Mouse (Mus musculus) urinary bladder, postnatal 14 days (tissue): ENCODE measurements around the gene Kcnrg.
"Not testable (repeated sequence)": the region's sequence is repeated elsewhere in the genome, so short reads cannot be mapped to it uniquely, and the experiment has no call there.

ENCODE experiments used
- DNase-seq: peaks from one replicate; pipeline ENCODE4 v3.0.0; 2021; ENCODE audit warnings: low spot score

The Kcnrg gene

DNA sequence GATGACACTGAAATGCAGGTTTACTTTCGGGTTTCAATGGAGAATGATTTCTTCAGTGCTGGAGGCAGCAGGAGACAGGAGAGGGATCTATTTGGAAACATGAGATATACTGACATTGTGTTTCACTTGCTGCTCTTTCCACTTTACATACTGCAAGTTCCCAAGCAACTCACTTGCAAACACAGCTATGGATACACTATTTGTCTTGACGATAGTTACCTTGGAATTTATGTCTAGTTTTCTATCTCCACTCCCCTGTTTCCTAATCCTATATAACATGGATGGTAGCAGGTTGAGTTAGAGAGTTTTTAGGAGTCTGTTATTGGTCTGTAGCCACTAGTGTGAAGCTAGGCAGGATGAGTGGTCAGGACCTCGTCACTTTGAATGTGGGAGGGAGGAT, at the start of gene Kcnrg:
TSS of gene Kcnrg (plus strand) at position 301 of the 400 bp plus-strand sequence.
- no peak for DNase-seq

GRCm38 (mm10) chr14:61558901-61559300, 48.4 kb upstream of the Kcnrg start:
- peak; percentile 11 for DNase-seq

DNA sequence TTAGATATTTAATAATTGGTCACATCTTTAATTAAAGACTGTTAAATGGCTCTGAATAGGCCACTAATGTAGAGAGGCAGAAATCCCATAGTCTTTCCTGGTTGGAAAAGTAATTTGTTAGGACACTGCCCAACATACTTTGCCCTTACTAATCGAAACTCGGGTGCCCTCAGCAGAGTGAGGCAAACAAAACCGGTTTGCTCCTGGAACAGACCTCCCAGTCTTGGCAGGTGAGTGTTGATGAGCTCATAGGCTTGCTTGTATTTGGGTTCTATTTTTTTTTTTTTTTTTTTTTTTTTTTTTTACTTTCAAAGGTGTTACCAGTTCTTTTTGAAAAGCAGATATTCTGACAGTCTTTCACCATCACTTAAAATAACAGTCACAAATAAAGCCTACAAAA, 47.4 kb upstream of the Kcnrg start:
- DNase-seq, result peak; percentile 55

DNA sequence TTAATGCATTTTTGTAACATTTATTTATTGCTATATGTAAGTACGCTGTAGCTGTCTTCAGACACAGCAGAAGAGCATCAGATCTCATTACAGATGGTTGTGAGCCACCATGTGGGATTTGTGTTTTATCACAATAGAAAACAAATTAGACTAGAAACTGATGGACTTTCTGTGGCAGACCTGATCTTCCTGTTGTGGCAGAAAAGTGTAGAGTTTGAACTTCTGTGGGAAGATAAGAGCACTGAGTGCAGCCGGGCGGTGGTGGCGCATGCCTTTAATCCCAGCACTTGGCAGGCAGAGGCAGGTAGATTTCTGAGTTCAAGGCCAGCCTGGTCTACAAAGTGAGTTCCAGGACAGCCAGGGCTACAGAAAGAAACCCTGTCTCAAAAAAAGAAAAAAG, 41.0 kb upstream of the Kcnrg start:
- DNase-seq, result not testable (repeated sequence)

GRCm38 (mm10) chr14:61569344-61569743, 37.9 kb upstream of the Kcnrg start:
- DNase-seq, result no peak

- peak; percentile 92 for DNase-seq
Observed at GRCm38 (mm10) chr14:61571366-61571765, 35.9 kb upstream of the Kcnrg start.

- DNase-seq, result no peak
Observed at GRCm38 (mm10) chr14:61572131-61572530, 35.1 kb upstream of the Kcnrg start.

GRCm38 (mm10) chr14:61575066-61575465, 32.2 kb upstream of the Kcnrg start:
- no peak for DNase-seq

GRCm38 (mm10) chr14:61575941-61576340, 31.3 kb upstream of the Kcnrg start:
- no peak for DNase-seq

GRCm38 (mm10) chr14:61589288-61590065, 17.8 kb upstream of the Kcnrg start:
- no peak for DNase-seq

GRCm38 (mm10) chr14:61596719-61597426, 10.4 kb upstream of the Kcnrg start:
- peak; percentile 44 for DNase-seq

GRCm38 (mm10) chr14:61597968-61598367, 9.3 kb upstream of the Kcnrg start, which contains the start of gene Trim13:
Trim13 (plus strand) TSS chr14:61598247.
- no peak for DNase-seq

- peak; percentile 92 for DNase-seq
Observed at GRCm38 (mm10) chr14:61599057-61599806, 8.0 kb upstream of the Kcnrg start.

GRCm38 (mm10) chr14:61601348-61601747, 5.9 kb upstream of the Kcnrg start:
- no peak for DNase-seq

DNA sequence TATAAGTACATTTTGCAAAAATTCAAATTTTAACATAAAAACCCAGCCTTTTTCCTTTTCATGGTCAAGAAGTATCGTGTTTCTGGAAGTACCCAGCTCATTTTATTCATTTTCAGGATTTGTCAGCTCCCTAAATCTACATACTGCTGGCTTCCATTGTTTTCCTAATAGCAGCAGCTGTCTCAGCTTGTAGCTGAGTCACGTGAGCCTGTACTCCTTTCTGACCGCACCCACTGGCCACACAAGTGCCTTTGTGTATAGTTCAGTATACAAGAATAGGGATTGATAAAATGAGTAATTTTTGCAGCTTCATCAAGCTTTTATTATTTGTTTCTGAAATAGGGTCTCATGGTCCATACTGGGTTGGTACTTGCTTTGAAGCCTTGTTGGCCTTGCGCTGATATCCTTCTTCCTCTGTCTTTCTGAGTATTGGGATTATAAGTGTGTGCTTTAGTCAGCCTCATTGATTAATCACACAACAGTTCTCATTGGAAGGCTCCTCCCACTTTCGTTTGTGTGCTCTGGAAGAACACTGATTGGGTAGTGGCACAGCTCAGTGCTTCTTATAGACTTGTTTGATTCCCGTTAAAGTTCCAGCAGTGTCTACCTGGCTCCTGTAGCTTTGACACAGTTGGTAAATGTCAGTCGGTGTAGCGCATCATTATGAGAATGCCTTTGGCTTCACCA, 4.0 kb upstream of the Kcnrg start:
- peak; percentile 29 for DNase-seq

DNA sequence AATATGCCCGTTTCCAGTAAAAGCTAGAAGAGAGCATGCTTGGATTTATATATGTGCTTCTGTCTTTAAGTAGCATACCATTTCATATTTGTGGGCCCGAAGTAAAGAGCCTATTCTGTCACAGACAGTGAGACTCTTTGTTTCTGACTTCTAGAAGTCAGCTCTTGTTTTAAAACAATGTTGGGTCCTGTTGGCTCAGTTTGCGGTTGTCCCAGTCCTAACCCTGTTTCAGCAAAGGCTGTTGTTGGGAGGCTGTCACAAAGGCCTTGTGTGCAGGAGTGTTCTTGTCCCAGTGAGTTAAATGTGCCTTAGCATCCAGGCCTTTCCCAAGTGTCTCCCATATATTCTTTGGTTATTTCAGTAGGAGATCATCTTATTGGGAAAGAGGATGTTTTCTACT, 3.2 kb upstream of the Kcnrg start:
- DNase-seq, result no peak

DNA sequence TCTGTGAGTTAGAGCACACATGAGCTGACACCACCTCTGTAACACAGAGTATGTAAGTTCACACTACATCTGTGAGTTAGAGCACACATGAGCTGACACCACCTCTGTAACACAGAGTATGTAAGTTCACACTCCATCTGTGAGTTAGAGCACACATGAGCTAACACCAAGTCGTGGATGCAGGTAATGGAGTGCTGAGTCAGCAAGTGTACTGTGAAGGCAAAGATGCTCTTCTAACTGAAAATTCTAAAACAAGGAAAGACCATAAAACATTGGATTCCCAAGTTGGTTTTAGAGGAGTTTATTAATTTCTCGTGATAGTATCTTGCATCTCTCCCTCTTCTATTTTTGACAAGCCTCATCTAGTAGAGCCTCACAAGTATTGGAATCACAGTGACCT, 1.2 kb upstream of the Kcnrg start:
- not testable (repeated sequence) for DNase-seq

GRCm38 (mm10) chr14:61611766-61612165, 4.5 kb downstream of the Kcnrg start:
- DNase-seq, result no peak

GRCm38 (mm10) chr14:61613319-61613718, 6.1 kb downstream of the Kcnrg start:
- no peak for DNase-seq

- DNase-seq, result no peak
Observed at GRCm38 (mm10) chr14:61620371-61620770, 13.1 kb downstream of the Kcnrg start.

GRCm38 (mm10) chr14:61635969-61636368, 28.7 kb downstream of the Kcnrg start:
- no peak for DNase-seq

DNA sequence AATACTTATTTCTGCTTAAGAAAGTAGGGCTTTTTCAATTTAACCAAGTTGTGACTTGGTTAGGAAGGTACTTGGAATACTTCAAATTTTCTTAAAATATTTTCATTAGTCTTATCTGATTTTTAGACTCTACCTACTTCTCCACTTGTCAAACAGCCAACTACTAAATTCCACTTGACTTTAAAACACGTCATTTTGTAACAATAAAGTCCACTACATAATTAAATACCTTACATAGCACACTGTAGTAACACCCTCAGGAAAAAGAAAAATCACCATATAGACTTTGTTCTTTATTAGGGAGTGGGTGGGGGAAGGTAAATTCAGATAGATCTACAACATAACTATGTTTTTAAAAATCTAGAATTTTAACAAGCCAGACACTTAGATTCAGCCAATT, 35.4 kb downstream of the Kcnrg start:
- DNase-seq, result no peak
